Mouse (Mus musculus): ENCODE results near the gene Rasl12.

DNA sequence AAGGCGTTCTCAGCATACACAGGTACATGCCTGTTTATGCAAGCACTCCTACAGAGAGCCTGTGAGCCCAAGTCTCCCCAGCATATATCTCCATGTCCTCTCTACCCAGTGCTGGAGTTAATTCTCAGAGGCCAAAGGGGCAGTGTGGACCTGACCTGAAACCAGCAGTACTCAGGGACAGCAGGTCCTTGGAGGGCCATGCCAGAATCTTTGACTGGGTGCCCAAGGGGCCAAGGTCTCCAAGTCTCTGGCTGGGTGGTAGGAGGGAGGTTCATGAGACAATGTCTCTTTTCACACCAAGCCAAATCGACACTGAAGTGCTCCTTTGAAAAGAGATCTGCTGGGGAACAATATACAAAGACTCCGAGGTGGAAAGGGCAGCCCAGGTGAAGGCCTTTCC is 9.6 kb downstream of the Rasl12 start:
- TF ChIP-seq POLR2A (IDR thresholded peaks at IDR 0.05; ENCODE audit: control insufficient read depth, extremely low read depth, insufficient read depth, low read length, poor library complexity) = no peak
- TF ChIP-seq CTCF (IDR thresholded peaks at IDR 0.05; ENCODE audit: borderline replicate concordance, control insufficient read depth, extremely low read depth, insufficient read depth, low read length, poor library complexity) = no peak
